12 mouse cellular contexts compared by ENCODE assay signal in genomic region chr13:94564351-94564994, GRCm38 (mm10).
A peak's percentile ranks its signal among the peaks of the same experiment; 100 is the strongest.
DNase-seq lines count a peak whose midpoint lies in the region; ATAC-seq and TF ChIP-seq lines count a peak whose summit lies in the region.
"Had no signal": no experiment of that assay in that cellular context is flagged by ENCODE, and none has a peak within 500 bp of the region (broad histone marks: within the 10 kb centered on the region; RNA-seq: fewer than 3 reads in every experiment).

No protein-coding gene starts in this region.

- no peak overlapping the region for H3K9ac ChIP-seq in embryonic facial prominence, embryonic 11.5 days (replicated peaks; ENCODE audit: low read length)
- H3K9ac ChIP-seq in hindbrain, embryonic 14.5 days = no peak overlapping the region
- no peak overlapping the region for H3K9ac ChIP-seq in lung, postnatal 0 days (replicated peaks; ENCODE audit: low read depth)
- no peak overlapping the region for H3K9ac ChIP-seq in liver, postnatal 0 days (replicated peaks)
- H3K9ac ChIP-seq: limb, embryonic 12.5 days had no signal

- no peak for TF ChIP-seq POLR2A in olfactory bulb, adult 2 months (IDR thresholded peaks at IDR 0.05; ENCODE audit: insufficient read depth, low read depth, low read length)

- WGBS in embryonic facial prominence, embryonic 11.5 days = 20% methylated on average over 13 of the region's 13 CpGs
- 14% methylated on average over 13 of the region's 13 CpGs for WGBS in hindbrain, embryonic 14.5 days
- WGBS in olfactory bulb, adult 2 months = 52% methylated on average over 13 of the region's 13 CpGs
- WGBS in lung, postnatal 0 days = 80% methylated on average over 13 of the region's 13 CpGs
- WGBS in liver, postnatal 0 days (ENCODE audit: insufficient replicate concordance) = 88% methylated on average over 13 of the region's 13 CpGs

- no peaks in the 10 kb centered on the region for H3K27me3 ChIP-seq in embryonic facial prominence, embryonic 11.5 days (ENCODE audit: control insufficient read depth, insufficient read depth, low read length)
- H3K27me3 ChIP-seq in hindbrain, embryonic 14.5 days (ENCODE audit: control insufficient read depth, insufficient read depth, low read length) = peaks cover 84% of the 10 kb centered on the region
- no peaks in the 10 kb centered on the region for H3K27me3 ChIP-seq in lung, postnatal 0 days (replicated peaks; ENCODE audit: insufficient read depth, low read length)
- H3K27me3 ChIP-seq in liver, postnatal 0 days (ENCODE audit: insufficient read depth, low read length) = no peaks in the 10 kb centered on the region

- no peak for TF ChIP-seq EP300 in lung, postnatal 0 days (IDR thresholded peaks at IDR 0.05)
- no peak for TF ChIP-seq EP300 in liver, postnatal 0 days (IDR thresholded peaks at IDR 0.05; ENCODE audit: low read depth)

- 0 out of 2 replicates have a peak, but pooled peaks cover 3% of the 10 kb centered on the region for H3K4me1 ChIP-seq in embryonic facial prominence, embryonic 11.5 days (ENCODE audit: control insufficient read depth, insufficient read depth, low read length)
- H3K4me1 ChIP-seq in hindbrain, embryonic 14.5 days (replicated peaks; ENCODE audit: control insufficient read depth, insufficient read depth, low read length) = peaks cover 23% of the 10 kb centered on the region
- peaks cover 16% of the 10 kb centered on the region for H3K4me1 ChIP-seq in olfactory bulb, adult 2 months (ENCODE audit: control insufficient read depth, insufficient read depth, low read length)
- no peaks in the 10 kb centered on the region for H3K4me1 ChIP-seq in lung, postnatal 0 days (ENCODE audit: insufficient read depth, low read depth, low read length)
- no peaks in the 10 kb centered on the region for H3K4me1 ChIP-seq in liver, postnatal 0 days (ENCODE audit: insufficient read depth)

- ATAC-seq in embryonic facial prominence, embryonic 11.5 days (replicated peaks; ENCODE audit: insufficient number of reproducible peaks, low FRiP score, low TSS enrichment, low read depth) = peak; percentile 71
- peak; percentile 38; the same call in 1 of the 2 replicates for ATAC-seq in hindbrain, embryonic 14.5 days (ENCODE audit: low FRiP score)
- ATAC-seq in lung, postnatal 0 days = no peak
- ATAC-seq in liver, postnatal 0 days = no peak

- H3K27ac ChIP-seq in embryonic facial prominence, embryonic 11.5 days (replicated peaks; ENCODE audit: low read depth, low read length) = no peak overlapping the region
- H3K27ac ChIP-seq in hindbrain, embryonic 14.5 days = no peak overlapping the region
- no peak overlapping the region for H3K27ac ChIP-seq in olfactory bulb, adult 2 months (ENCODE audit: insufficient read depth, low read depth, low read length)
- no peak overlapping the region for H3K27ac ChIP-seq in lung, postnatal 0 days (ENCODE audit: low read length)
- H3K27ac ChIP-seq in liver, postnatal 0 days (ENCODE audit: low read depth) = no peak overlapping the region
- H3K27ac ChIP-seq: limb, embryonic 12.5 days had no signal

- H3K4me2 ChIP-seq in embryonic facial prominence, embryonic 11.5 days (ENCODE audit: low read depth, low read length) = no peak overlapping the region
- no peak overlapping the region for H3K4me2 ChIP-seq in hindbrain, embryonic 14.5 days (replicated peaks)
- H3K4me2 ChIP-seq in lung, postnatal 0 days (replicated peaks; ENCODE audit: low read depth, low read length) = no peak overlapping the region
- no peak overlapping the region for H3K4me2 ChIP-seq in liver, postnatal 0 days (ENCODE audit: low read depth, low read length)
- H3K4me2 ChIP-seq: limb, embryonic 12.5 days had no signal

- 0 out of 2 replicates have a peak, but pooled peaks have one; percentile 8 for TF ChIP-seq CTCF in olfactory bulb, adult 2 months (IDR thresholded peaks at IDR 0.05; ENCODE audit: insufficient read depth, low read depth, low read length)
- no peak for TF ChIP-seq CTCF in lung, postnatal 0 days (IDR thresholded peaks at IDR 0.05)
- TF ChIP-seq CTCF in liver, postnatal 0 days (IDR thresholded peaks at IDR 0.05; ENCODE audit: low read depth) = no peak

- DNase-seq in kidney, postnatal 10 days = peak; percentile 21
- DNase-seq in kidney, postnatal 36 days = no peak
- no peak for DNase-seq in embryonic facial prominence, embryonic 11.5 days (ENCODE audit: low spot score)
- no peak for DNase-seq in hindbrain, embryonic 14.5 days (ENCODE audit: low spot score)
- no peak for DNase-seq in lung, postnatal 0 days (ENCODE audit: low spot score)
- no peak for DNase-seq in spleen, postnatal 36 days (ENCODE audit: low spot score in 2 of 2)
- DNase-seq in liver, postnatal 0 days = no peak
- DNase-seq: cerebellum, adult 18-20 months; kidney, postnatal 14 days; lung, adult 18-20 months had no signal

- no peaks in the 10 kb centered on the region for H3K9me3 ChIP-seq in embryonic facial prominence, embryonic 11.5 days (replicated peaks; ENCODE audit: control insufficient read depth, low read length)
- no peaks in the 10 kb centered on the region for H3K9me3 ChIP-seq in hindbrain, embryonic 14.5 days (ENCODE audit: control insufficient read depth, low read length)
- no peaks in the 10 kb centered on the region for H3K9me3 ChIP-seq in lung, postnatal 0 days (ENCODE audit: low read length)
- no peaks in the 10 kb centered on the region for H3K9me3 ChIP-seq in liver, postnatal 0 days (ENCODE audit: low read length)
- H3K9me3 ChIP-seq: limb, embryonic 12.5 days had no signal

- H3K36me3 ChIP-seq in embryonic facial prominence, embryonic 11.5 days (replicated peaks; ENCODE audit: control insufficient read depth, insufficient read depth, low read depth, low read length) = no peaks in the 10 kb centered on the region
- H3K36me3 ChIP-seq in hindbrain, embryonic 14.5 days (replicated peaks; ENCODE audit: control insufficient read depth, insufficient read depth) = peaks cover 4% of the 10 kb centered on the region; the same call in 1 of the 2 replicates
- 0 out of 2 replicates have a peak, but pooled peaks cover 9% of the 10 kb centered on the region for H3K36me3 ChIP-seq in lung, postnatal 0 days (ENCODE audit: insufficient read depth, low read length)
- H3K36me3 ChIP-seq in liver, postnatal 0 days (replicated peaks; ENCODE audit: insufficient read depth, low read length) = peaks cover 6% of the 10 kb centered on the region; the same call in 1 of the 2 replicates

- H3K4me3 ChIP-seq in embryonic facial prominence, embryonic 11.5 days (ENCODE audit: low read depth, low read length) = no peak overlapping the region
- H3K4me3 ChIP-seq in hindbrain, embryonic 14.5 days (replicated peaks; ENCODE audit: low read length) = no peak overlapping the region
- no peak overlapping the region for H3K4me3 ChIP-seq in olfactory bulb, adult 2 months (ENCODE audit: insufficient read depth, low read depth, low read length)
- H3K4me3 ChIP-seq in lung, postnatal 0 days (ENCODE audit: low read depth, low read length) = no peak overlapping the region
- no peak overlapping the region for H3K4me3 ChIP-seq in liver, postnatal 0 days (ENCODE audit: low read depth, low read length)
- H3K4me3 ChIP-seq: limb, embryonic 12.5 days had no signal

Comparison
In these comparisons a context has a peak if more than half of its experiments do, and no peak if none do; other contexts are left out.
1. ATAC-seq: peak in embryonic facial prominence, embryonic 11.5 days (single experiment) and hindbrain, embryonic 14.5 days (single experiment); none in lung, postnatal 0 days (single experiment) and liver, postnatal 0 days (single experiment).